Mouse (Mus musculus) urinary bladder, postnatal 36 days (tissue): Measurements from ENCODE around the gene Csmd2.

Source experiments
- DNase-seq, 2 experiments: peaks; one replicate each; pipeline ENCODE4 v3.0.0; 2022; ENCODE audit warnings: low spot score in 2 of 2, mixed read lengths in 1 of 2

Csmd2 gene

GRCm38 (mm10) chr4:128411941-128412630, 424.4 kb downstream of the Csmd2 start:
- DNase-seq, result no peak

- no peak for DNase-seq
Measured at GRCm38 (mm10) chr4:128414741-128415140, 427.1 kb downstream of the Csmd2 start.

- DNase-seq, result no peak
Measured at GRCm38 (mm10) chr4:128419988-128420617, 432.4 kb downstream of the Csmd2 start.

GRCm38 (mm10) chr4:128422486-128422885, 434.8 kb downstream of the Csmd2 start:
- DNase-seq, result no peak

GRCm38 (mm10) chr4:128425339-128425738, 437.7 kb downstream of the Csmd2 start:
- no peak for DNase-seq

GRCm38 (mm10) chr4:128427261-128428030, 439.8 kb downstream of the Csmd2 start:
- DNase-seq, result no peak

GRCm38 (mm10) chr4:128428303-128429107, 440.8 kb downstream of the Csmd2 start:
- DNase-seq, result no peak

- DNase-seq, result no peak
Measured at GRCm38 (mm10) chr4:128429591-128429990, 441.9 kb downstream of the Csmd2 start.

- DNase-seq, result no peak
Measured at GRCm38 (mm10) chr4:128440550-128440949, 452.9 kb downstream of the Csmd2 start.

- DNase-seq, result no peak
Measured at GRCm38 (mm10) chr4:128441228-128441627, 453.6 kb downstream of the Csmd2 start.

GRCm38 (mm10) chr4:128442791-128443190, 455.1 kb downstream of the Csmd2 start:
- DNase-seq, result no peak

GRCm38 (mm10) chr4:128445514-128446260, 458.0 kb downstream of the Csmd2 start:
- no peak for DNase-seq

- no peak for DNase-seq
Measured at GRCm38 (mm10) chr4:128448831-128449431, 461.3 kb downstream of the Csmd2 start.

GRCm38 (mm10) chr4:128450137-128450536, 462.5 kb downstream of the Csmd2 start:
- DNase-seq, result no peak

GRCm38 (mm10) chr4:128450974-128451373, 463.3 kb downstream of the Csmd2 start:
- no peak for DNase-seq

- DNase-seq, result no peak
Measured at GRCm38 (mm10) chr4:128451383-128451794, 463.7 kb downstream of the Csmd2 start.

- DNase-seq, result no peak
Measured at GRCm38 (mm10) chr4:128466708-128467107, 479.1 kb downstream of the Csmd2 start.

GRCm38 (mm10) chr4:128468040-128468439, 480.4 kb downstream of the Csmd2 start:
- DNase-seq, result no peak

- DNase-seq, result no peak
Measured at GRCm38 (mm10) chr4:128476249-128476648, 488.6 kb downstream of the Csmd2 start.

- no peak for DNase-seq
Measured at GRCm38 (mm10) chr4:128483891-128484290, 496.2 kb downstream of the Csmd2 start.

- no peak for DNase-seq
Measured at GRCm38 (mm10) chr4:128484679-128485078, 497.0 kb downstream of the Csmd2 start.
